In the genomic region with DNA sequence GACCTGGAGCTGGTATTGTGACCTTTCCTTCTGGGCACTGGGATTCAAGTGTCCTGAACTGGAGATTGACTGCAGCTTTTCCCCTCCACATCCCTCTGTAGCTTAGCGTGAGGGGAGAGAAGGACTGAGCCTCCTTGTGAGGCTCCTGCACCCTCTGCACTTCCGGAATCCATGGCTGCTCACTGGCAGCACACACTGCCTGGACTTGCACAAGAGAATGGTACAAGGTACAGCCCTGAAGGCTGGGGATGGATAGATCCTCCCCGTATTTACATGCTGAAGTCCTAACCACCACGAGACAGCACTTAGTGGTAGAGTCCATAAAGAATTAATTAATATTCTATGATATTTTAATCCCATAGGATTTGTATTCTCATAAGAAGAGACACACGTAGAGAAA, we compare ENCODE assay signal across 24 mouse cellular contexts. TPM values are rescaled to one million over a fixed set of nuclear protein-coding genes. Genes with fewer than 3 reads are reported as not detected.
DNase-seq lines count a peak whose midpoint lies in the region; ATAC-seq lines count a peak whose summit lies in the region.
"Had no signal": no experiment of that assay in that cellular context is flagged by ENCODE, and none has a peak within 500 bp of the region (broad histone marks: within the 10 kb centered on the region; RNA-seq: fewer than 3 reads in every experiment).

No protein-coding gene starts in this region.

- 71% methylated on average over 5 of the region's 5 CpGs for WGBS in heart, embryonic 16.5 days
- 62% methylated on average over 5 of the region's 5 CpGs for WGBS in liver, embryonic 12.5 days (ENCODE audit: insufficient replicate concordance)
- 76% methylated on average over 5 of the region's 5 CpGs for WGBS in liver, embryonic 11.5 days
- WGBS in liver, embryonic 13.5 days (ENCODE audit: insufficient replicate concordance) = 58% methylated on average over 5 of the region's 5 CpGs
- WGBS in stomach, embryonic 16.5 days = 60% methylated on average over 5 of the region's 5 CpGs

- ATAC-seq in heart, embryonic 16.5 days (replicated peaks; ENCODE audit: extremely low read depth, insufficient read depth, low FRiP score) = no peak
- ATAC-seq in liver, embryonic 12.5 days = peak; percentile 57; the same call in 1 of the 2 replicates
- ATAC-seq in liver, embryonic 11.5 days (replicated peaks; ENCODE audit: low FRiP score) = no peak
- ATAC-seq in liver, embryonic 13.5 days (ENCODE audit: low read depth) = peak; percentile 73; the same call in 1 of the 2 replicates
- ATAC-seq in stomach, embryonic 16.5 days (ENCODE audit: insufficient read depth, low FRiP score) = no peak
- ATAC-seq: forebrain, embryonic 14.5 days; hindbrain, embryonic 16.5 days; midbrain, embryonic 15.5 days had no signal

- no peak for DNase-seq in heart, postnatal 25 days (ENCODE audit: low spot score)
- no peak for DNase-seq in liver, embryonic 11.5 days (ENCODE audit: low spot score)
- DNase-seq in liver, embryonic 13.5 days = no peak
- DNase-seq in adrenal gland, adult 2 months = no peak
- DNase-seq in left cerebral cortex, adult 11 months (ENCODE audit: low spot score) = no peak
- DNase-seq: adrenal gland, adult 8-10 months; B cell, adult 2 months; kidney, adult 11 months; kidney, postnatal 25 days; layer of hippocampus, postnatal 36 days had no signal

- peaks cover 23% of the 10 kb centered on the region for H3K4me1 ChIP-seq in heart, embryonic 16.5 days (ENCODE audit: control insufficient read depth, insufficient read depth, low read length)
- H3K4me1 ChIP-seq in liver, embryonic 12.5 days = peaks cover 28% of the 10 kb centered on the region
- peaks cover 8% of the 10 kb centered on the region for H3K4me1 ChIP-seq in liver, embryonic 11.5 days (replicated peaks; ENCODE audit: control insufficient read depth, insufficient read depth, low read length)
- peaks cover 14% of the 10 kb centered on the region for H3K4me1 ChIP-seq in liver, embryonic 13.5 days (replicated peaks)
- peaks cover 4% of the 10 kb centered on the region; the same call in 1 of the 2 replicates for H3K4me1 ChIP-seq in stomach, embryonic 16.5 days (ENCODE audit: control insufficient read depth, insufficient read depth, low read length)
- H3K4me1 ChIP-seq: neural tube, embryonic 12.5 days had no signal

- no peak overlapping the region for H3K4me2 ChIP-seq in heart, embryonic 16.5 days (ENCODE audit: low read depth, low read length)
- H3K4me2 ChIP-seq in liver, embryonic 12.5 days = no peak overlapping the region
- H3K4me2 ChIP-seq in liver, embryonic 11.5 days = no peak overlapping the region
- H3K4me2 ChIP-seq in liver, embryonic 13.5 days = no peak overlapping the region
- H3K4me2 ChIP-seq in stomach, embryonic 16.5 days (ENCODE audit: low read depth, low read length) = no peak overlapping the region
- H3K4me2 ChIP-seq: embryonic facial prominence, embryonic 13.5 days; heart, embryonic 12.5 days; limb, embryonic 13.5 days; lung, embryonic 15.5 days; midbrain, embryonic 15.5 days; neural tube, embryonic 12.5 days had no signal

- no peaks in the 10 kb centered on the region for H3K9me3 ChIP-seq in heart, embryonic 16.5 days (replicated peaks; ENCODE audit: control insufficient read depth, low read length)
- H3K9me3 ChIP-seq in liver, embryonic 12.5 days (replicated peaks) = no peaks in the 10 kb centered on the region
- H3K9me3 ChIP-seq in liver, embryonic 11.5 days (ENCODE audit: control insufficient read depth, low read length) = no peaks in the 10 kb centered on the region
- H3K9me3 ChIP-seq in liver, embryonic 13.5 days (replicated peaks) = no peaks in the 10 kb centered on the region
- no peaks in the 10 kb centered on the region for H3K9me3 ChIP-seq in stomach, embryonic 16.5 days (replicated peaks; ENCODE audit: control insufficient read depth, low read length)
- H3K9me3 ChIP-seq: embryonic facial prominence, embryonic 13.5 days; G1E; heart, embryonic 12.5 days; limb, embryonic 13.5 days; lung, embryonic 15.5 days; midbrain, embryonic 15.5 days; neural tube, embryonic 12.5 days had no signal

- intact Hi-C loops in heart, postnatal 25 days (cut with DNase I) = no loop called here

- H3K9ac ChIP-seq in heart, embryonic 16.5 days (ENCODE audit: low read length) = no peak overlapping the region
- no peak overlapping the region for H3K9ac ChIP-seq in liver, embryonic 12.5 days
- no peak overlapping the region for H3K9ac ChIP-seq in liver, embryonic 11.5 days (ENCODE audit: low read depth, low read length)
- H3K9ac ChIP-seq in liver, embryonic 13.5 days = no peak overlapping the region
- H3K9ac ChIP-seq in stomach, embryonic 16.5 days (ENCODE audit: low read length) = no peak overlapping the region
- H3K9ac ChIP-seq: embryonic facial prominence, embryonic 13.5 days; heart, embryonic 12.5 days; limb, embryonic 13.5 days; lung, embryonic 15.5 days; midbrain, embryonic 15.5 days; neural tube, embryonic 12.5 days had no signal

- no peaks in the 10 kb centered on the region for H3K36me3 ChIP-seq in heart, embryonic 16.5 days (ENCODE audit: control insufficient read depth, insufficient read depth)
- H3K36me3 ChIP-seq in liver, embryonic 12.5 days = no peaks in the 10 kb centered on the region
- H3K36me3 ChIP-seq in liver, embryonic 11.5 days (ENCODE audit: control insufficient read depth, insufficient read depth, low read length) = no peaks in the 10 kb centered on the region
- 0 out of 2 replicates have a peak, but pooled peaks cover 3% of the 10 kb centered on the region for H3K36me3 ChIP-seq in liver, embryonic 13.5 days
- no peaks in the 10 kb centered on the region for H3K36me3 ChIP-seq in stomach, embryonic 16.5 days (ENCODE audit: control insufficient read depth, insufficient read depth, low read length)
- H3K36me3 ChIP-seq: embryonic facial prominence, embryonic 13.5 days; G1E; heart, embryonic 12.5 days; limb, embryonic 13.5 days; lung, embryonic 15.5 days; midbrain, embryonic 15.5 days; neural tube, embryonic 12.5 days had no signal

- 0 out of 2 replicates have a peak overlapping the region, but pooled peaks have one; percentile 20 for H3K27ac ChIP-seq in heart, embryonic 16.5 days (ENCODE audit: low read length)
- H3K27ac ChIP-seq in liver, embryonic 12.5 days = no peak overlapping the region
- H3K27ac ChIP-seq in liver, embryonic 11.5 days (ENCODE audit: low read depth, low read length) = no peak overlapping the region
- no peak overlapping the region; the same call in 1 of the 2 replicates for H3K27ac ChIP-seq in liver, embryonic 13.5 days
- 0 out of 2 replicates have a peak overlapping the region, but pooled peaks have one; percentile 1 for H3K27ac ChIP-seq in stomach, embryonic 16.5 days (ENCODE audit: low read length)
- H3K27ac ChIP-seq: embryonic facial prominence, embryonic 13.5 days; limb, embryonic 13.5 days; lung, embryonic 15.5 days; midbrain, embryonic 15.5 days; neural tube, embryonic 12.5 days had no signal

- H3K27me3 ChIP-seq in heart, embryonic 16.5 days (ENCODE audit: control insufficient read depth, insufficient read depth, low read length) = no peaks in the 10 kb centered on the region
- H3K27me3 ChIP-seq in liver, embryonic 12.5 days (replicated peaks) = no peaks in the 10 kb centered on the region
- H3K27me3 ChIP-seq in liver, embryonic 11.5 days (replicated peaks; ENCODE audit: control insufficient read depth, insufficient read depth, low read length) = no peaks in the 10 kb centered on the region
- no peaks in the 10 kb centered on the region for H3K27me3 ChIP-seq in liver, embryonic 13.5 days
- H3K27me3 ChIP-seq in stomach, embryonic 16.5 days (ENCODE audit: control insufficient read depth, insufficient read depth, low read length) = no peaks in the 10 kb centered on the region
- H3K27me3 ChIP-seq: CH12.LX; embryonic facial prominence, embryonic 13.5 days; heart, embryonic 12.5 days; limb, embryonic 13.5 days; lung, embryonic 15.5 days; midbrain, embryonic 15.5 days; neural tube, embryonic 12.5 days had no signal

- no peak overlapping the region for H3K4me3 ChIP-seq in heart, embryonic 16.5 days (ENCODE audit: low read length)
- no peak overlapping the region for H3K4me3 ChIP-seq in liver, embryonic 12.5 days
- H3K4me3 ChIP-seq in liver, embryonic 11.5 days (ENCODE audit: low read depth, low read length) = no peak overlapping the region
- no peak overlapping the region for H3K4me3 ChIP-seq in liver, embryonic 13.5 days (replicated peaks)
- H3K4me3 ChIP-seq in stomach, embryonic 16.5 days (replicated peaks; ENCODE audit: low read length) = no peak overlapping the region
- H3K4me3 ChIP-seq: embryonic facial prominence, embryonic 13.5 days; erythroblast, embryonic 14.5 days; heart, embryonic 12.5 days; limb, embryonic 13.5 days; lung, embryonic 15.5 days; midbrain, embryonic 15.5 days; neural tube, embryonic 12.5 days had no signal

RNA-seq across cellular contexts. Expression of gene Inpp4a, which starts 41.7 kb away (rescaled TPM):
- 12.7 and 13.5 TPM in 2 replicates for polyA plus RNA-seq in heart, embryonic 16.5 days (2015; fragmentation: Nextera tagmentation; extraction: Ambion mirVana)
- 10 to 100 TPM; 17.6 to 17.8 TPM for total RNA-seq in heart, postnatal 25 days (2021)
- polyA plus RNA-seq in liver, embryonic 12.5 days (2016; fragmentation: Nextera tagmentation; extraction: Ambion mirVana) = 4.0 and 4.1 TPM in 2 replicates
- 6.0 and 6.8 TPM in 2 replicates for polyA plus RNA-seq in liver, embryonic 11.5 days (2014; fragmentation: Nextera tagmentation; extraction: Ambion mirVana)
- 3.0 and 3.1 TPM in 2 replicates for polyA plus RNA-seq in liver, embryonic 13.5 days (2015; fragmentation: Nextera tagmentation; extraction: Ambion mirVana)
- 18.2 and 18.8 TPM in 2 replicates for polyA plus RNA-seq in stomach, embryonic 16.5 days (2015; fragmentation: Nextera tagmentation; extraction: Ambion mirVana)
- total RNA-seq in adrenal gland, adult 2 months (2021) = 10 to 100 TPM; 19.1 to 23.6 TPM
- polyA plus RNA-seq in adrenal gland, adult 2 months (2012; rRNA removed) = 13.3 and 14.0 TPM in 2 replicates

Comparison
In these comparisons a context has a peak if more than half of its experiments do, and no peak if none do; other contexts are left out.
1. ATAC-seq: peak in liver, embryonic 12.5 days (single experiment) and liver, embryonic 13.5 days (single experiment); none in heart, embryonic 16.5 days (single experiment), liver, embryonic 11.5 days (single experiment) and stomach, embryonic 16.5 days (single experiment).
2. H3K27ac ChIP-seq: peak in heart, embryonic 16.5 days (single experiment) and stomach, embryonic 16.5 days (single experiment); none in liver, embryonic 12.5 days (single experiment), liver, embryonic 11.5 days (single experiment) and liver, embryonic 13.5 days (single experiment).